Mouse (Mus musculus): ENCODE results near the gene Fcrla. TPM values are rescaled to one million over a fixed set of nuclear protein-coding genes. Genes with fewer than 3 reads are reported as not detected.

Fcrla gene
- polyA plus RNA-seq, 1 experiment from 2014 or later = not detected

GRCm38 (mm10) chr1:170912891-170913615 is 14.3 kb downstream of the Fcrla start, which contains the start of gene Fcrlb:
TSS of gene Fcrlb (minus strand) at chr1:170912941.
- H3K27ac ChIP-seq (ENCODE audit: low read depth, low read length) = no peak within 1 kb of the TSS
- no peaks in the 10 kb centered on the region for H3K36me3 ChIP-seq (ENCODE audit: control insufficient read depth, insufficient read depth, low read length)
- no peak within 1 kb of the TSS for H3K9ac ChIP-seq (ENCODE audit: low read length)
- peaks cover 5% of the 10 kb centered on the region; the same call in 1 of the 2 replicates for H3K4me1 ChIP-seq (ENCODE audit: control insufficient read depth, insufficient read depth, low read length)
- 58% methylated on average over 5 of the region's 5 CpGs for WGBS
- H3K4me3 ChIP-seq (ENCODE audit: low read depth, low read length) = no peak within 1 kb of the TSS
- no peak within 1 kb of the TSS for H3K4me2 ChIP-seq
- H3K27me3 ChIP-seq (ENCODE audit: control insufficient read depth, insufficient read depth, low read length) = peaks cover 14% of the 10 kb centered on the region
- DNase-seq (ENCODE audit: low spot score, missing footprints) (no peak), ATAC-seq (ENCODE audit: low FRiP score) (no peak)
- no peaks in the 10 kb centered on the region for H3K9me3 ChIP-seq (ENCODE audit: control insufficient read depth, low read length)

GRCm38 (mm10) chr1:170911907-170912660 is 15.3 kb downstream of the Fcrla start:
- H3K27ac ChIP-seq (ENCODE audit: low read depth, low read length) = no peak overlapping the region
- WGBS = 84% methylated on average over 11 of the region's 11 CpGs
- no peak overlapping the region for H3K4me2 ChIP-seq
- no peak overlapping the region for H3K4me3 ChIP-seq (ENCODE audit: low read depth, low read length)
- H3K36me3 ChIP-seq (ENCODE audit: control insufficient read depth, insufficient read depth, low read length) = no peaks in the 10 kb centered on the region
- H3K27me3 ChIP-seq (ENCODE audit: control insufficient read depth, insufficient read depth, low read length) = peaks cover 23% of the 10 kb centered on the region
- DNase-seq (ENCODE audit: low spot score, missing footprints) (peak; percentile 51), ATAC-seq (ENCODE audit: low FRiP score) (no peak)
- peaks cover 7% of the 10 kb centered on the region; the same call in 1 of the 2 replicates for H3K4me1 ChIP-seq (ENCODE audit: control insufficient read depth, insufficient read depth, low read length)
- no peak overlapping the region for H3K9ac ChIP-seq (ENCODE audit: low read length)
- no peaks in the 10 kb centered on the region for H3K9me3 ChIP-seq (ENCODE audit: control insufficient read depth, low read length)

DNA sequence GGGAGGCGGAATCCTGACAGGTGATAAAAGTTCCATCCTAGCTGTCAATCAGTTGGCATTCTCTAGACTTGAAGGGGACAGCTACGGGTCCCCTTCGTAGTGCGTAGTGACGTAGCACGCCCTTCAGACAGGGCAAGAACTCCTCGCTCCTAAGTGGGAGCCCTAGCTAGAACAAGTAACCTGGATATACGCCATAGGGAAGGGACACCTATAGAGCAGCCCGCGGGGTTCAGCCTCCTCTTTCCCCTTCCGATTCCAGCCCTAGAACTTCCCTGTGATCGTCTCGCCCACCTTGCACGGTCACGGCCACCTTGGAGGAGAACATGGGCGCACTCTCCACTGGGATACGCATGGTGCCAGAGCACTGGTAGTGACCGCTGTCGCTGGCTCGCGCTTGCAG is 19.0 kb downstream of the Fcrla start:
- H3K9me3 ChIP-seq (ENCODE audit: control insufficient read depth, low read length) = no peaks in the 10 kb centered on the region
- DNase-seq (ENCODE audit: low spot score, missing footprints) (peak; percentile 92), ATAC-seq (ENCODE audit: low FRiP score) (peak; percentile 76)
- H3K27ac ChIP-seq (ENCODE audit: low read depth, low read length) = no peak overlapping the region
- peaks cover 7% of the 10 kb centered on the region; the same call in 1 of the 2 replicates for H3K4me1 ChIP-seq (ENCODE audit: control insufficient read depth, insufficient read depth, low read length)
- peak overlapping the region; percentile 46 for H3K4me3 ChIP-seq (ENCODE audit: low read depth, low read length)
- H3K27me3 ChIP-seq (ENCODE audit: control insufficient read depth, insufficient read depth, low read length) = peaks cover 34% of the 10 kb centered on the region
- peak overlapping the region; percentile 43 for H3K9ac ChIP-seq (ENCODE audit: low read length)
- H3K36me3 ChIP-seq (ENCODE audit: control insufficient read depth, insufficient read depth, low read length) = no peaks in the 10 kb centered on the region
- 4% methylated on average over 21 of the region's 21 CpGs for WGBS
- H3K4me2 ChIP-seq = peak overlapping the region; percentile 82

DNA sequence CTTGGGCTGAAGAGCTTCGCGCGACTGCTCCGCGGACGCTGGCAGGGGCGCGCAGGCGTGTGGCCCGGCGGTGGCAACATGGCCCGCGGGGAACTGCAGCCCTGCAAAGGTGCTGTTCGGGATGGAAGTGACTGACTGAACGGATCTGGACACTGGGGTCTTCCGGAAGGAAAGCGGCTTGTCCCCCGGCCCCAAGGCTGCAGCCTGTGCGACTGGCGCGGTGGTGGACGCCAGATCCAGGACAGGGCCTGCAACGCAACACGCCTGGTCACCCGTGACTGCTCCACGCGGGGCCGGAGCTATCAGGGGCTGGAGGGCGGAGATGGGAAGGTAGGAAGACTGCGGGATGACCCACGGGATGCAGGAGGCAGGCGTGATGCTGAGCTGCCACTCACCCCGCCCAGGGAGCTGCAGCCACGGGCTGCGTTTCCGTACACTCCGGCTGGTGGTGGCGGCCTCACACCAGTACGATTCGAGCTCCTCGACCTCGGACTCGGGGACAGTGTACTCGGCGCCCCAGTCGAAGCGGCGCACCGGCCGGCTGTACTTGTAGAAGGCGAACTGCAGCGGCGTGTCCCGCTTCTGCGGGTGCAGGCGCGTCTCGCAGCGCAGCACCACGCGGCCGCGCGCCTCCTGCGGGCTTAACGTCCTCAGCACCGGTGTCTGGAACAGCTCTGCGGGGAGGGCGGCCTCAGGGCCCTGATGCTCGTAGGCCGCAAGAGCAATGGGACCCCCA is 19.8 kb downstream of the Fcrla start:
- H3K9ac ChIP-seq (ENCODE audit: low read length) = peak overlapping the region; percentile 43
- H3K4me3 ChIP-seq (ENCODE audit: low read depth, low read length) = peak overlapping the region; percentile 46
- DNase-seq (ENCODE audit: low spot score, missing footprints) (peak; percentile 91), ATAC-seq (ENCODE audit: low FRiP score) (peak; percentile 81)
- under 1% methylated on average over 66 of the region's 71 CpGs for WGBS
- no peaks in the 10 kb centered on the region for H3K9me3 ChIP-seq (ENCODE audit: control insufficient read depth, low read length)
- H3K27me3 ChIP-seq (ENCODE audit: control insufficient read depth, insufficient read depth, low read length) = peaks cover 34% of the 10 kb centered on the region
- H3K27ac ChIP-seq (ENCODE audit: low read depth, low read length) = no peak overlapping the region
- H3K36me3 ChIP-seq (ENCODE audit: control insufficient read depth, insufficient read depth, low read length) = no peaks in the 10 kb centered on the region
- H3K4me2 ChIP-seq = peak overlapping the region; percentile 82
- peaks cover 7% of the 10 kb centered on the region; the same call in 1 of the 2 replicates for H3K4me1 ChIP-seq (ENCODE audit: control insufficient read depth, insufficient read depth, low read length)

DNA sequence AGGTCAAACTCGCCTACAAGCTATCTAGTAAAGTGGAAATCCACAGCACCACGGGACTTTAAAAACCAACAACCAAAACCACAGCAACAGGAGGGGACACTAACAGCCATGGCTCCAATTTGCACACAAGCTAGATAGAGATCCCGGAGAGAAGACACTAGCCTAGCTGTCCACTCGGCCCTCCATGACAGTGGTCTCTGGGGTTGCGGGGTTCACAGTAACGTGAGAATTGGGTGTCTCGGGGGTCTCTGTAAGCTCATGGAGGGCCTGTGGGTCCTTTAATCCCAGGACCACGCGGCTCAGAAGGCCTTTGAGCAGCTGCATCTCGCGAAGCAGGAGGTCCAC is 20.3 kb downstream of the Fcrla start:
- peak overlapping the region; percentile 82 for H3K4me2 ChIP-seq
- ATAC-seq (ENCODE audit: low FRiP score) = no peak; the same call in 1 of the 2 replicates
- peaks cover 34% of the 10 kb centered on the region for H3K27me3 ChIP-seq (ENCODE audit: control insufficient read depth, insufficient read depth, low read length)
- H3K36me3 ChIP-seq (ENCODE audit: control insufficient read depth, insufficient read depth, low read length) = no peaks in the 10 kb centered on the region
- H3K9ac ChIP-seq (ENCODE audit: low read length) = peak overlapping the region; percentile 43
- 21% methylated on average over 11 of the region's 11 CpGs for WGBS
- no peak overlapping the region for H3K27ac ChIP-seq (ENCODE audit: low read depth, low read length)
- no peaks in the 10 kb centered on the region for H3K9me3 ChIP-seq (ENCODE audit: control insufficient read depth, low read length)
- DNase-seq (ENCODE audit: low spot score, missing footprints) = peak; percentile 93
- H3K4me3 ChIP-seq (ENCODE audit: low read depth, low read length) = peak overlapping the region; percentile 46
- H3K4me1 ChIP-seq (ENCODE audit: control insufficient read depth, insufficient read depth, low read length) = peaks cover 7% of the 10 kb centered on the region; the same call in 1 of the 2 replicates

DNA sequence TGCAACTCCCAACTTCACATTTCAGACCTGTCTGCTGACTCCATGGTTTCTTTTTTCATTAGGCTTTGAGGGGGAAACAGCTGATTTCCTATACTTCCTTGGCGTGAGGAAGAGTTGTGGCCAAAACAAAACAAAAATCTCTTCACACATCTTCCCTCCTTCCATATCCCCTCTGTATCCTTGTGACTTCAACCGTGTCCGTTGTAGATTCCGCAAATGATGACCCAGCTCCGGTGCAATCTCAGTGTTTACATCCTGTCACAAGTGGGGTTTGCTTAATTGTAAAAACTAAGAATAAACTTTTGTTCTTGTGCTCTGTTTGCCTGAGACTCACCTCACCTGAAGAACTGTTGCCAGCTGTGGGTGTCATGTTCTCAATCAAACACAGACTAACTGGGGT is 23.9 kb downstream of the Fcrla start:
- H3K27ac ChIP-seq (ENCODE audit: low read depth, low read length) = no peak overlapping the region
- WGBS = 84% methylated on average over 5 of the region's 5 CpGs
- DNase-seq (ENCODE audit: low spot score, missing footprints) (no peak), ATAC-seq (ENCODE audit: low FRiP score) (no peak)
- no peak overlapping the region for H3K4me2 ChIP-seq
- peaks cover 25% of the 10 kb centered on the region for H3K27me3 ChIP-seq (ENCODE audit: control insufficient read depth, insufficient read depth, low read length)
- no peak overlapping the region for H3K4me3 ChIP-seq (ENCODE audit: low read depth, low read length)
- no peaks in the 10 kb centered on the region for H3K9me3 ChIP-seq (ENCODE audit: control insufficient read depth, low read length)
- no peak overlapping the region for H3K9ac ChIP-seq (ENCODE audit: low read length)
- H3K36me3 ChIP-seq (ENCODE audit: control insufficient read depth, insufficient read depth, low read length) = no peaks in the 10 kb centered on the region
- peaks cover 6% of the 10 kb centered on the region; the same call in 1 of the 2 replicates for H3K4me1 ChIP-seq (ENCODE audit: control insufficient read depth, insufficient read depth, low read length)

GRCm38 (mm10) chr1:170901536-170902238 is 25.7 kb downstream of the Fcrla start:
- Histone ChIP-seq H3K4me1 (ENCODE audit: control insufficient read depth, insufficient read depth, low read length) (no peaks in the 10 kb centered on the region), H3K36me3 (ENCODE audit: control insufficient read depth, insufficient read depth, low read length) (no peaks in the 10 kb centered on the region), H3K27me3 (ENCODE audit: control insufficient read depth, insufficient read depth, low read length) (peaks cover 7% of the 10 kb centered on the region; the same call in 1 of the 2 replicates), H3K9ac (ENCODE audit: low read length) (no peak overlapping the region; the same call in 1 of the 2 replicates), H3K4me2 (peak overlapping the region; percentile 22; the same call in 1 of the 2 replicates), H3K27ac (ENCODE audit: low read depth, low read length) (no peak overlapping the region), H3K4me3 (ENCODE audit: low read depth, low read length) (peak overlapping the region; percentile 10; the same call in 1 of the 2 replicates), H3K9me3 (ENCODE audit: control insufficient read depth, low read length) (no peaks in the 10 kb centered on the region)
- 31% methylated on average over 10 of the region's 10 CpGs for WGBS
- DNase-seq (ENCODE audit: low spot score, missing footprints) (peak; percentile 98), ATAC-seq (ENCODE audit: low FRiP score) (peak; percentile 73)

GRCm38 (mm10) chr1:170900799-170901467 is 26.4 kb downstream of the Fcrla start:
- Histone ChIP-seq H3K27me3 (ENCODE audit: control insufficient read depth, insufficient read depth, low read length) (no peaks in the 10 kb centered on the region), H3K9me3 (ENCODE audit: control insufficient read depth, low read length) (no peaks in the 10 kb centered on the region), H3K4me3 (ENCODE audit: low read depth, low read length) (no peak overlapping the region), H3K36me3 (ENCODE audit: control insufficient read depth, insufficient read depth, low read length) (no peaks in the 10 kb centered on the region), H3K4me2 (no peak overlapping the region), H3K27ac (ENCODE audit: low read depth, low read length) (no peak overlapping the region), H3K9ac (ENCODE audit: low read length) (no peak overlapping the region), H3K4me1 (ENCODE audit: control insufficient read depth, insufficient read depth, low read length) (no peaks in the 10 kb centered on the region)
- peak; percentile 42; the same call in 1 of the 2 replicates for ATAC-seq (ENCODE audit: low FRiP score)
- whole genome bisulfite sequencing = 46% methylated on average over 10 of the region's 10 CpGs
- peak; percentile 91 for DNase-seq (ENCODE audit: low spot score, missing footprints)
